Mouse (Mus musculus): ENCODE measurements around the gene Urad. TPM values are rescaled to one million over a fixed set of nuclear protein-coding genes. Genes with fewer than 3 reads are reported as not detected.

The Urad gene
- polyA plus RNA-seq, 1 experiment from 2014 or later: not detected

DNA sequence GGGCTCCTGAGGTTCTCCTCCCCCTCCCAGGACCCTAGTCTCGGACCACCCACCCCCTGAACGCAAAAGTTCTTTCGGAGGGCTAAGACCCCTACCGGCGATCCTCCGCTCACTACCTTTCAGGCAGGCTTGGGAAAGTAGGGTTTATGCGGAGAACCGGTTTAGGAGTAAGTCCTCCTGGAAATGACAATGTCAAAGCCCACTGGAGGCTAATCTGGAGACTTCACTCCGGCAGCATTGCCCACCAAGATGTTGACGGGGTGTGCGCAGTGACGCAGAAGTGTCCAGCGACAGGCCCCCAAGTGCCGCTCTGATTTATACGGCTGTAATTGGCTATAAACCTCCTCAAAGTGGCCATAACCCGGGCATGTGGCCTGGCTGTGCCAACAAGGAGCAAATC, 17.1 kb downstream of the Urad start:
- H3K27ac ChIP-seq (ENCODE audit: low read depth, low read length): no peak overlapping the region
- H3K9ac ChIP-seq (ENCODE audit: low read depth, low read length): no peak overlapping the region
- H3K4me1 ChIP-seq (ENCODE audit: control insufficient read depth, insufficient read depth, low read depth, low read length): no peaks in the 10 kb centered on the region
- no peak for ATAC-seq
- H3K27me3 ChIP-seq (replicated peaks; ENCODE audit: control insufficient read depth, insufficient read depth, low read length): peaks cover 88% of the 10 kb centered on the region
- no peak overlapping the region for H3K4me2 ChIP-seq (ENCODE audit: low read length)
- H3K9me3 ChIP-seq (ENCODE audit: control insufficient read depth, low read length): no peaks in the 10 kb centered on the region
- no peaks in the 10 kb centered on the region for H3K36me3 ChIP-seq (ENCODE audit: control insufficient read depth, insufficient read depth, low read length)
- no peak overlapping the region; the same call in 1 of the 2 replicates for H3K4me3 ChIP-seq (ENCODE audit: low read length)
- WGBS: 0% methylated on average over 16 of the region's 16 CpGs

DNA sequence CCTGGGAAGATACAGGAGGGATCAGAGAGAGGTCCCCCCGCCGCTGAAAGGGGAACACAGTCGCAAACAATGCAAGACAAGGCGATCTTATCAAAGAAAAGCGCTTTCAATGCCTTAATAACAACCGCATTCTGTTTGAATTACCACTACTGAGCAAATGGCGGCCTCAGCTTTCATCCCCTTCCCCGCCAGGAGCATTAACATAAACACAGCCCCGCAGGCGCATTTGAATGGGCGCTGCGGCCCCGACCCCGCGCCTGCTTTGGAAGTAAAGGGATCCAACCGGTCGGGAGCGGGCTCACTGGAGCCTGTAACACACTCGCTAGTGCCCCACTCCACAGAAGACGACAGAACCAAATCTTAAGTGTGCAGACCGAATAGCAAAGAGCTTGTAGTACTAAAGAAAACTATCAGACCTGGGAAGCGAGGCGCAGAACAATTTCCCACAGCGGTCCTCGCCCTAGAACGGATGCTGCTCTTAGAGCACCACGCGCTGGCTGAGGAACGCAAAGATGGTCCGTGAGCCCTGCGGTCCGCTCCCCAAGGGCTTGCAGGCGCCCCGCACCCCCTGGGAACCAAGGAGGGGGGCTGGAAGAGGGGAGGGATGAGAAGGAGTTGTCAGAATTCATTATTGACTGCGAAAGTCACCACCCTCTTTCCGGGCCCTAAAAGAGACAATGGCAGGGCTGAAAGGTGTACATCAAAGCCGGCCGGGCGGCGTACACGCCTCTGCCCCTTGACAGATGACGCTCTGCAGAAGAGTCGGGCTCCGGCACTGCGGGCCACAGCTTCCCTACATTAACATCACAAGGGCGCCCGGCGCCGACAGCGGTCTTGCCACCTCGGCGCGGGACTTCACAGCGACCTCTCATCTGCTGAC, 17.7 kb downstream of the Urad start:
- Histone ChIP-seq H3K36me3 (ENCODE audit: control insufficient read depth, insufficient read depth, low read length) (no peaks in the 10 kb centered on the region), H3K9ac (ENCODE audit: low read depth, low read length) (no peak overlapping the region), H3K4me3 (ENCODE audit: low read length) (no peak overlapping the region; the same call in 1 of the 2 replicates), H3K27ac (ENCODE audit: low read depth, low read length) (no peak overlapping the region), H3K4me2 (ENCODE audit: low read length) (no peak overlapping the region), H3K27me3 (replicated peaks; ENCODE audit: control insufficient read depth, insufficient read depth, low read length) (peaks cover 87% of the 10 kb centered on the region), H3K4me1 (ENCODE audit: control insufficient read depth, insufficient read depth, low read depth, low read length) (no peaks in the 10 kb centered on the region), H3K9me3 (ENCODE audit: control insufficient read depth, low read length) (no peaks in the 10 kb centered on the region)
- ATAC-seq: no peak
- WGBS: under 1% methylated on average over 53 of the region's 54 CpGs

GRCm38 (mm10) chr5:147302746-147303400, 19.4 kb downstream of the Urad start:
- no peak overlapping the region for H3K4me3 ChIP-seq (ENCODE audit: low read length)
- peaks cover 87% of the 10 kb centered on the region for H3K27me3 ChIP-seq (replicated peaks; ENCODE audit: control insufficient read depth, insufficient read depth, low read length)
- ATAC-seq: no peak
- no peak overlapping the region for H3K27ac ChIP-seq (ENCODE audit: low read depth, low read length)
- no peak overlapping the region for H3K9ac ChIP-seq (ENCODE audit: low read depth, low read length)
- H3K9me3 ChIP-seq (ENCODE audit: control insufficient read depth, low read length): no peaks in the 10 kb centered on the region
- H3K4me2 ChIP-seq (ENCODE audit: low read length): no peak overlapping the region
- H3K36me3 ChIP-seq (ENCODE audit: control insufficient read depth, insufficient read depth, low read length): no peaks in the 10 kb centered on the region
- H3K4me1 ChIP-seq (ENCODE audit: control insufficient read depth, insufficient read depth, low read depth, low read length): no peaks in the 10 kb centered on the region
- WGBS: 8% methylated on average over 13 of the region's 13 CpGs

- Histone ChIP-seq H3K4me3 (ENCODE audit: low read length) (no peak overlapping the region), H3K9me3 (ENCODE audit: control insufficient read depth, low read length) (no peaks in the 10 kb centered on the region), H3K4me1 (ENCODE audit: control insufficient read depth, insufficient read depth, low read depth, low read length) (no peaks in the 10 kb centered on the region), H3K9ac (ENCODE audit: low read depth, low read length) (no peak overlapping the region), H3K36me3 (ENCODE audit: control insufficient read depth, insufficient read depth, low read length) (no peaks in the 10 kb centered on the region), H3K4me2 (ENCODE audit: low read length) (no peak overlapping the region), H3K27me3 (replicated peaks; ENCODE audit: control insufficient read depth, insufficient read depth, low read length) (peaks cover 89% of the 10 kb centered on the region), H3K27ac (ENCODE audit: low read depth, low read length) (no peak overlapping the region)
- WGBS: 7% methylated on average over 8 of the region's 8 CpGs
- no peak for ATAC-seq
These were observed 20.1 kb downstream of the Urad start for GRCm38 (mm10) chr5:147302141-147302540.

- Histone ChIP-seq H3K9ac (ENCODE audit: low read depth, low read length) (no peak overlapping the region), H3K9me3 (ENCODE audit: control insufficient read depth, low read length) (no peaks in the 10 kb centered on the region), H3K27ac (ENCODE audit: low read depth, low read length) (no peak overlapping the region), H3K4me1 (ENCODE audit: control insufficient read depth, insufficient read depth, low read depth, low read length) (no peaks in the 10 kb centered on the region), H3K4me2 (ENCODE audit: low read length) (no peak overlapping the region), H3K36me3 (ENCODE audit: control insufficient read depth, insufficient read depth, low read length) (no peaks in the 10 kb centered on the region), H3K4me3 (ENCODE audit: low read length) (no peak overlapping the region), H3K27me3 (replicated peaks; ENCODE audit: control insufficient read depth, insufficient read depth, low read length) (peaks cover 89% of the 10 kb centered on the region)
- 1% methylated on average over 10 of the region's 10 CpGs for WGBS
- no peak for ATAC-seq
These were observed 20.5 kb downstream of the Urad start for GRCm38 (mm10) chr5:147301781-147302070.

DNA sequence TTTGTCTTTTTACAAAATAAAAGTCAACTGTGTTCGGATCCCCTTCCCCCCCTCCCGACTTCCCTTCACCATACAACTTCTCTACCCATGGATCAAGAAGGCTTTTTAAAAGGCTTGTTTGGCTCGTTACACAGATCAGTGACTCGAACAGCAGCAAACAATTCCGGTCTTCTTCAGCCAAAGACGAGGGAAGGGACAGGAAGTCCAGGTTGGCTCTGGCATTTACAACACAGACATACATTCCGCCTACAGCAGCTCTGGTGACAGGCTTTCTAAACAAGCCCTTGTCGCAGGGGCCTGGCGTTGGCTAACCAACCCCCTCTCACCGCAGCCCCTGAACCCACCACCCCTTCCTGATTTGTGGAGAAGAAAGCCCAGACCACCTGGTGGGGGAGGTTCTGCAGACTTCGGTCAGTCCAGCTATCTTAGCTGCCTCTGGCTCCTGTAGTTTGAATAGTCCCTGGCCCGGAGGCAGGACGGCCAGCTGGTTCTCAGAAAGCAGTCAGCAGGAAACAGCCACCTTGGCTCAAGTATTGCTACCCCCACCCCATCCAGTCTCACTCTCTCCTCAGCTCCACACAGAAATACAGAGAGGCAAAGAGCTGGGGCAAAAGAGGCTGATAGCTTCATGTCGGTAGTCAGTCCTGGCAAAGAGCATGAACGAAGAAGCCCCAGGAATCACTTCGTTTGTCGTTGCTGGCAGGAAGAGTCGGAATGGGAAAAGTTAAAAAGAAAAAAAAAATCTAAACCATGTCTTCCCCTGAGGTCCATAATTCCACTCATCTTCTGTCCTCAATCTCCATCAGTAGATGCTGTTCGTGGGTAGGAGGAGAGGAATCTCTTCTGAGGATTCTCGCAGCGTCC, 21.1 kb downstream of the Urad start:
- WGBS: 3% methylated on average over 21 of the region's 21 CpGs
- Histone ChIP-seq H3K4me2 (ENCODE audit: low read length) (no peak overlapping the region), H3K27ac (ENCODE audit: low read depth, low read length) (no peak overlapping the region), H3K27me3 (replicated peaks; ENCODE audit: control insufficient read depth, insufficient read depth, low read length) (peaks cover 87% of the 10 kb centered on the region), H3K4me1 (ENCODE audit: control insufficient read depth, insufficient read depth, low read depth, low read length) (no peaks in the 10 kb centered on the region), H3K9ac (ENCODE audit: low read depth, low read length) (no peak overlapping the region), H3K36me3 (ENCODE audit: control insufficient read depth, insufficient read depth, low read length) (no peaks in the 10 kb centered on the region), H3K4me3 (ENCODE audit: low read length) (no peak overlapping the region), H3K9me3 (ENCODE audit: control insufficient read depth, low read length) (no peaks in the 10 kb centered on the region)
- no peak for ATAC-seq

- 11% methylated on average over 4 of the region's 4 CpGs for WGBS
- Histone ChIP-seq H3K9me3 (ENCODE audit: control insufficient read depth, low read length) (no peaks in the 10 kb centered on the region), H3K9ac (ENCODE audit: low read depth, low read length) (no peak overlapping the region), H3K4me1 (ENCODE audit: control insufficient read depth, insufficient read depth, low read depth, low read length) (no peaks in the 10 kb centered on the region), H3K4me2 (ENCODE audit: low read length) (no peak overlapping the region; the same call in 1 of the 2 replicates), H3K4me3 (ENCODE audit: low read length) (no peak overlapping the region), H3K27me3 (replicated peaks; ENCODE audit: control insufficient read depth, insufficient read depth, low read length) (peaks cover 86% of the 10 kb centered on the region), H3K36me3 (ENCODE audit: control insufficient read depth, insufficient read depth, low read length) (no peaks in the 10 kb centered on the region), H3K27ac (ENCODE audit: low read depth, low read length) (no peak overlapping the region)
- ATAC-seq: no peak
These were observed 22.3 kb downstream of the Urad start for GRCm38 (mm10) chr5:147300001-147300363.

GRCm38 (mm10) chr5:147299255-147300000, 22.8 kb downstream of the Urad start:
- under 1% methylated on average over 41 of the region's 41 CpGs for WGBS
- Histone ChIP-seq H3K36me3 (ENCODE audit: control insufficient read depth, insufficient read depth, low read length) (no peaks in the 10 kb centered on the region), H3K27ac (ENCODE audit: low read depth, low read length) (no peak overlapping the region), H3K4me2 (ENCODE audit: low read length) (peak overlapping the region; percentile 20), H3K9me3 (ENCODE audit: control insufficient read depth, low read length) (no peaks in the 10 kb centered on the region), H3K27me3 (replicated peaks; ENCODE audit: control insufficient read depth, insufficient read depth, low read length) (peaks cover 85% of the 10 kb centered on the region), H3K4me1 (ENCODE audit: control insufficient read depth, insufficient read depth, low read depth, low read length) (no peaks in the 10 kb centered on the region), H3K4me3 (ENCODE audit: low read length) (no peak overlapping the region), H3K9ac (ENCODE audit: low read depth, low read length) (no peak overlapping the region)
- no peak for ATAC-seq
